Mouse (Mus musculus): ENCODE measurements around the gene 4930469K13Rik.

4930469K13Rik gene

GRCm38 (mm10) chr11:33934286-33934685 is 164.1 kb downstream of the 4930469K13Rik start:
- peak; percentile 51 for DNase-seq

- peak; percentile 41 for DNase-seq
These were observed 165.8 kb downstream of the 4930469K13Rik start for GRCm38 (mm10) chr11:33932386-33933111.

GRCm38 (mm10) chr11:33931836-33932385 is 166.4 kb downstream of the 4930469K13Rik start:
- DNase-seq: peak; percentile 77

GRCm38 (mm10) chr11:33929412-33929811 is 168.9 kb downstream of the 4930469K13Rik start:
- no peak for DNase-seq

- peak; percentile 58 for DNase-seq
These were observed 169.7 kb downstream of the 4930469K13Rik start for GRCm38 (mm10) chr11:33928658-33929057.

GRCm38 (mm10) chr11:33927836-33928235 is 170.5 kb downstream of the 4930469K13Rik start:
- DNase-seq: no peak

GRCm38 (mm10) chr11:33927321-33927720 is 171.0 kb downstream of the 4930469K13Rik start:
- no peak for DNase-seq

GRCm38 (mm10) chr11:33926551-33926950 is 171.8 kb downstream of the 4930469K13Rik start:
- no peak for DNase-seq

- no peak for DNase-seq
These were observed 172.6 kb downstream of the 4930469K13Rik start for GRCm38 (mm10) chr11:33925778-33926177.
